In genomic region chr16:93746397-93746796, GRCm38 (mm10) we compare ENCODE assay signal across 11 mouse cellular contexts.
"Had no signal": no experiment of that assay in that cellular context is flagged by ENCODE, and none has a peak within 500 bp of the region (broad histone marks: within the 10 kb centered on the region; RNA-seq: fewer than 3 reads in every experiment).

No protein-coding gene starts in this region.

- H3K27me3 ChIP-seq: limb, embryonic 12.5 days; lung, embryonic 15.5 days; midbrain, embryonic 15.5 days; neural tube, embryonic 12.5 days had no signal

- H3K9me3 ChIP-seq: limb, embryonic 12.5 days; lung, embryonic 15.5 days; megakaryocyte, embryonic 14.5 days; midbrain, embryonic 15.5 days; neural tube, embryonic 12.5 days had no signal

- H3K27ac ChIP-seq: limb, embryonic 12.5 days; lung, embryonic 15.5 days; macrophage; midbrain, embryonic 15.5 days; neural tube, embryonic 12.5 days; stomach, postnatal 0 days had no signal

- H3K4me1 ChIP-seq: limb, embryonic 12.5 days; midbrain, embryonic 15.5 days; neural tube, embryonic 12.5 days had no signal

- H3K4me3 ChIP-seq: limb, embryonic 12.5 days; lung, embryonic 15.5 days; megakaryocyte, embryonic 14.5 days; midbrain, embryonic 15.5 days; neural tube, embryonic 12.5 days had no signal

- H3K9ac ChIP-seq: limb, embryonic 12.5 days; lung, embryonic 15.5 days; midbrain, embryonic 15.5 days; neural tube, embryonic 12.5 days had no signal

- ATAC-seq: midbrain, embryonic 15.5 days had no signal

- DNase-seq: kidney, postnatal 14 days; layer of hippocampus, adult 9-11 months; layer of hippocampus, postnatal 36 days had no signal

- H3K4me2 ChIP-seq: limb, embryonic 12.5 days; lung, embryonic 15.5 days; midbrain, embryonic 11.5 days; midbrain, embryonic 15.5 days; neural tube, embryonic 12.5 days had no signal

- H3K36me3 ChIP-seq: lung, embryonic 15.5 days had no signal
